Mouse (Mus musculus) kidney, postnatal 14 days (tissue): Measurements from ENCODE around the gene Galk1.
"Not testable (repeated sequence)": the region's sequence is repeated elsewhere in the genome, so short reads cannot be mapped to it uniquely, and the experiment has no call there.

Experiments used
- DNase-seq: peaks from one replicate; pipeline ENCODE4 v3.0.0; 2022; ENCODE audit warnings: mixed read lengths

Gene Galk1

GRCm38 (mm10) chr11:116030088-116030897 is 17.8 kb upstream of the Galk1 start, which contains the start of gene Unk:
Unk (plus strand) TSS chr11:116030322.
- peak; percentile 98 for DNase-seq

DNA sequence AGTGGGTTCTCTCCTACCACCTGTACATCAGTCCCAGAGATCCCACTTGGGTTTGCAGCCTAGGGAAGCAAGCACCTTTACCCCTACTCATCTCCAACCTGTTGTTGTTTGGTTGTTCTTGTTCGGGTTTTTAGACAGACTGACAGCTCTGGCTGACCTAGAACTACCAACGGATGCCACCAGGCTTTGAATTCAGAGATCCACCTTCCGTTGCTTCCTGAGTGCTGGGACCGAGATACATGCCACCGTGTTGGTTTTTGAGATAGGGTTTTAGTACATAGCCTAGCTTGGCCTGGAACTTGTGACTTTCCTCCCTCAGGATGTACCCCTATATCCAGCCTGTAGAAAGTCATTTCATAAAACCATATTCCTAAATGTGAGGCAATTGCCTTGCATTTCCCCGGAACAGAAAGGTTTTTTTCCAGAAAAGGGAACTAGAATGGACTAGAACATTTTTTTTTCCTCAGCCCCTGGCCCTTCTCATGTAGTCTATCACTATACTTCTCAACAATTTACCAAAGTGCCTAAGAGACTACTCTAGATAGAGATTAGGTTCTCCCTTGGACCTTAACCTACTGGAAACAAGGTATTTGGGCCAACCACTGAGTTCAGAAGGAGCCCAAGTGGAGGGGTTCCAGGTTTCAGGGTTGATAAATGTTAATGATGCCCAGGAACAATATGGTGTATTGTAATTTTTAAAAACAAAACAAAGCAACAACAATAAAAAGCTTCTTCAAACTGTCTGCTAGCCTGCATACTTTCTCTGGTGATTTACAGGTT is 16.8 kb upstream of the Galk1 start:
- DNase-seq: no peak

DNA sequence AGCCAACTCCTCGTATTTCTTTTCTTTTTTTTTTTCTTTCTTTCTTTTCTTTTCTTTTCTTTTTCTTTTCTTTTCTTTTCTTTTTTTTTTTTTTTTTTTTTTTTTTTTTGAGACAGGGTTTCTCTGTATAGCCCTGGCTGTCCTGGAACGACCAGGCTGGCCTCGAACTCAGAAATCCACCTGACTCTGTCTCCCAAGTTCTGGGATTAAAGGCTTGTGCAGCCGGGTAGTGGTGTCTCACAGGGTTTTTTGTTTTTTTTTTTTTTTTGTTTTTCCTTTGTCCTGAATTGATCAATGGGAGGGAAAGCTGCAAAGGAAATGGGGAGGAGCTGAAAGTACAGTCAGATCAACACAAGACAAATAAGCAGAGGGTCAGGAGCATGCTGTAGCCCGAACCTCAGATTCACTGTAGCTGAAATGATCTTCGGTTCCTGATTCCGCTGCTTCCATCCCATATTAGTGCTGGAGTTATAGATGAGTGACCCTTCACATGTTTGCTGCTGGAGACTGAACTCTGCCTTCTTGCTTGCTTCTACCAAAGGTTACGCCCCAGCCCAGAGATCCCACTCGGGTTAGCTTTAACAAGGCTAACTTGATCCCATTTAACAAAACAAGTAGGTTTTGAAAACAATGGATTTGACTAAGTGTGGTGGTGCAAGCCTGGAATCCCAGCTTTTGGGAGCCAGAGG is 15.8 kb upstream of the Galk1 start:
- DNase-seq: no peak

DNA sequence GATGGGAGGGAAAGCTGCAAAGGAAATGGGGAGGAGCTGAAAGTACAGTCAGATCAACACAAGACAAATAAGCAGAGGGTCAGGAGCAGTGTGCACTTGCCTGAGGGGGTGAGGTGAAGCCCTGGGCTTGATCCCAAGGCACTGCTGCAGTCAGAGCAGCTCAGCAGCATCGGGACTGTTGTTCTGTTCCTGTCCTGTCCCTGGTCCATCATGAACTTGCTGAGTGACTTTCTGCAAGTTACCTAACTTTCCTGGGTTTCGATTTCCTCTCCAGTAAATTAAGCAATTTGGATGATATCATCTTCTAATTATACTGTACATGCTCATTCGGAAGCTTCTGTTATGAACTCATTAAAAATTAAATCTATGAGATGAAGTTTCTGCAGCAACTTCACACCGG is 15.2 kb upstream of the Galk1 start, which contains the start of gene H3f3b:
TSS of gene H3f3b (minus strand) at position 207 of the 400 bp plus-strand sequence.
- DNase-seq: no peak

DNA sequence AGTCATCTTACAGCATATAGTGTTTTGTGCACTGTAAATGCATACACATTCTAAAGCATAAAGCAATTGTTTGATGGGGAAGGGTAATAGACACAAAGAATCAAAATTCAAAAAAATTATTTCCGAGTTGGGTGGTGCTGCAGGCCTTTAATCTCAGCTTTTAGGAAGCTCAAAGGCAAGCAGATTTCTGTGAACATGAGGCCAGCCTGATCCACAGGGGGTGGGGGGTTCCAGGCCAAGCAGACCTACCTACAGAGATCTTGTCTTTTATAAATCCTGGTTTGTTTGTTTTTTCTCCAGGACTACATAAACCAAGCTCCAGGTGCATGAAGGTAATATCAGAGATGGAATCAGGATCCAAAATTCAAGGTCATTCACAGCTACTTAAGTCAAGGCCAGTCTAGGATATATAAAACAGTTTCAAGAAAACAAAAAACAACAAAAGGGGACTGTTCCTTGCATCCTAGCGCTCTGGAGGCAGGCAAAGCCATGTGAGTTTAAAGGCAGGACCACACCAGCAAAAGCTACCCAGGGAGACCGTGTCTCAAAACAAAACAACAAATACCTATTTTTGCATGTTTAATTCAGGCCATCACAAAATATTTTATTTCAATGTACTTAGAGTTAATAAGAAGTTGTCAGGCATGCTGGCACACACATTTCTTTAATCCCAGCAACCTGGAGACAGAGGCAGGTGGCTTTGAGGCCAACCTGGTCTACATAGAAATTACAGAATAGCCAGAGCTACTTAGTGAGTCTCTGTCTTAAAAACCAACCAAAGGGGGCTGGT is 12.7 kb upstream of the Galk1 start:
- no peak for DNase-seq

GRCm38 (mm10) chr11:116024356-116024808 is 11.9 kb upstream of the Galk1 start:
- DNase-seq: peak; percentile 98

DNA sequence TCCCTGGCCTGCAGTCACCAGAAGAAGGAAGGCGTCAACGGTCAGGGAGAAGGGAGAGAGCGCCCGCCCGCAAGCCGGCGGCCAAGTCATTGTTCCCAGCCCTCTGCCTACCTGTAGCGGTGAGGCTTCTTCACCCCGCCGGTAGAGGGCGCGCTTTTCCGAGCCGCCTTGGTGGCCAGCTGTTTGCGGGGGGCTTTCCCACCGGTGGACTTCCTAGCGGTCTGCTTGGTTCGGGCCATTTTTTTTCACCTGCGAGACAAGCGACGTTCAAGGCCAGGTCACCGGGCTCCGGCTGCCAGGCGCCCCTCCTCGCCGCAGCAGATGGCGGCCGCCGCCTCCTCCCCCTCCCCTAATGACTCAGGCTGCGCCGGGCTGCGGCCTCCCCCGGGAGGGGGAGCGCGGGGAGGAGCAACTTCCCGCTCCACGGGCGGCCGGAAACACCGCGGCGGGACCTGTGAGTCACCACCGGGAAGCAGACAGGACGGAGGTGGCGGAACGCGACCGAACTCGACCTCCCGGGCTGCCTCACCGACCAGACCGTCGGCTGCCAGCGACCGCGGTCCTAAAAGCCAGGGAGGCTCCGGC is 11.3 kb upstream of the Galk1 start:
- peak; percentile 87 for DNase-seq

DNA sequence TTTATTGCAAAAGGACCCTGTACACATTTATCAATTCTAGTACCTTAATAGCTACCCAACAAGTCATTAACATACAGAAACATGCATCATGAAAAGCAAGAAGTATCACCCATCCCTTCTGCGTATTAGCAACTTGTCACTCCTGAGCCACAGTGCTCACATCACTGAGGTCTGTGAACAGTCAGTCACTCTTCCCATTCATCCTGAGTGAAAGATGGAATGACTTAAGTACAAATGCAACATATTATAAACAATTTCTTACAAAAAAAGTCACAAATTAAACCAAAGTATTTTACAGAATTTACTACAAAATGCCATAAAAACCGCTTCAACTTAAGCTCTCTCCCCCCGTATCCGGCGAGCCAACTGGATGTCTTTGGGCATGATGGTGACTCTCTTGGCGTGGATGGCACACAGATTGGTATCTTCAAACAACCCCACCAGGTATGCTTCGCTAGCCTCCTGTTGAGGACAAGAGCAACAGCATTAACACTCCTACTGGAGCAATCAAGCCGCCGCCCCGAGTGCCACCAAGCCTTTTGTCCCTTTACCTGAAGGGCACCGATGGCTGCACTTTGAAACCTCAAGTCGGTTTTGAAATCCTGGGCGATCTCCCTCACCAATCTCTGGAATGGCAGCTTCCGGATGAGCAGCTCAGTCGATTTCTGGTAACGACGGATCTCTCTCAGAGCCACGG is 10.7 kb upstream of the Galk1 start:
- not testable (repeated sequence) for DNase-seq

GRCm38 (mm10) chr11:116022256-116022780 is 9.8 kb upstream of the Galk1 start:
- DNase-seq: no peak

- no peak for DNase-seq
These were observed 9.1 kb upstream of the Galk1 start for GRCm38 (mm10) chr11:116021328-116022220.

DNA sequence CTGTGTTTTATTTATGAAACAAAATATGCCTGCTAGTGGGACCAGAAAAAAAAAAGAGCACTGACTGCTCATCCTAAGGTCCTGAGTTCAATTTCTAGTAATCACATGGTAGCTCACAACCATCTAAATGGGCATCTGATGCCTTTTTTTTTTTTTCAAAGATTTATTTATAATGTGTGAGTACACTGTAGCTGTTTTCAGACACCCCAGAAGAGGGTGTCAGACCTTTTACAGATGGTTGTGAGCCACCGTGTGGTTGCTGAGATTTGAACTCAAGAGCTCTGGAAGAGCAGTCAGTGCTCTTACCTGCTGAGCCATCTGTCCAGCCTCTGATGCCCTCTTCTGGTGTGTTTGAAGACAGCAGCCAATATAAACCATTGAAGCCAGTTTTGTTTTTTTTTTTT is 8.0 kb upstream of the Galk1 start:
- no peak for DNase-seq

DNA sequence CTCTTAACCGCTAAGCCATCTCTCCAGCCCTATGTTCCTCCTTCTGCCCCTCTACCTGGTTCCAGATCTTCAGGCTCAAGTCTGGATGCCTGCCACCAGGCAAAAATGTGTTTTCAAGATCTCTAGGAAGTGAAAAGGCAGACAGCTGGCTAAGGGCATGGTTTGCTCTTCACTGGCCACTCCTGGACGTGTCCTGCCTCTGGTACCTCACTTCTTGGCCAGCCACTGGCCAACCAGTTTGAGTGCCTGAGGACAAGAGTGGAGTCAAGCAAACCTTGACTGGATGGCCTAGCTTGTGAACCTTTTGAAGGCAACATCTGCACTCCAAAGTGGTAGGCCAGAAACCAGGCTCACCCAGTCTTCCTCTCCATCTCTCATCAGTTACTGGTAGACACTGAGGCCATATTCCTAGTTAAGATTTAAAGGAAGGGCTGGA is 7.5 kb upstream of the Galk1 start:
- no peak for DNase-seq

GRCm38 (mm10) chr11:116019360-116019791 is 6.9 kb upstream of the Galk1 start:
- DNase-seq: no peak

- not testable (repeated sequence) for DNase-seq
These were observed 6.3 kb upstream of the Galk1 start for GRCm38 (mm10) chr11:116018867-116019266.

- DNase-seq: peak; percentile 57
These were observed 5.6 kb upstream of the Galk1 start for GRCm38 (mm10) chr11:116018106-116018505.

GRCm38 (mm10) chr11:116014821-116015220 is 2.3 kb upstream of the Galk1 start:
- DNase-seq: no peak

DNA sequence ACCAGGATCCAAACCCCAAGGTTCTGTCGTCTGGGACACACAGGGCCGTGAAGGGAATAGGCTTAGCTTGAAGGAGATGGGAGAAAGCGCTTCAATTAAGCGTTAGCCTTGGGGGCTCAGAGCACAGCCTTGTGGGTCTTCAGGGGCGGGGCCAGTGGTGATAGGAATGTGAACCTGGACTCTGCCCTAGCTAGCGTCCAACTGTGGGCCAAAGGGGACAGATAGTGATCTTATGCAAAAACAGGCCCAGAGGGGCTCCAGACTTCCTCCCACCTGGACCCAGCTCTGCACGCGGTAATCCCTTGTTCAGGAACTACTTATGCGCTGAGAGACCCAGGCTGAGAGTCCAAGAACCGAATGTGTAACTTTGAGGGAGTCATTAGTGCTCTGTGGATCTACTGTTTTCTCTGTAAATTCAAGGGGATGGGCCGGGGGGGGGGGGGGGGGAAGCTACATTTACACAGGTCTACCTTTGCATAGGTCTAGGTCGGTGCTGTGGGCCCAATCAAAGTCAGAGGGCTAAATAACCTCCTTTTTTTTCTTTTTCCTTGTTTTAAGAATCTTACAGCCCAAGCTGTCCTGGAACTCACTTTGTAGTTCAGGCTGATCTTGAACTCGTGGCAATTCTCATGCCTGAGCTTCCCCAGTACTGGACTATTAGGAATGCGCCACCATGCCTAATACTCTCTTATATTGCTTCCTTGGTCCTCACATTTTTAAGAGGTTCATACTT is 824 bp downstream of the Galk1 start:
- no peak for DNase-seq

DNA sequence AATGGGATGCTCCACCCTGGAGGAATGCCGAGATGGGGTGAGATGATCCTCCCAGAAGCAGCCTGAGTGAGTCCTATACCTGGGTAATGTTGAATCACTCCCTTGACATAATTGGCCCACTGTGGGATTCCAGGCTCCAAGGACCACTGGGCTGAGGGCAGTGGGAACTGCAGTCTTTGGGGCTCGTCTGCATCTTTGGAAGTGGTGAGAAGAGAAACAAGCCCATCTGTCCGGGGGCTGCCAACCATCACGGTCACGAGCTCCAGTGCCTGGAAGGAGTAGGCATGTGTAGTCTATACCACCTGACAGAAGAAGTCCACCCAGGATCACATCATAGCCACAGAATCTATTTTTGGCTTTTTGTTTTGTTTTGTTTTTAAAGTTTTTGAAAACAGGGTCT is 1.6 kb downstream of the Galk1 start:
- DNase-seq: no peak

DNA sequence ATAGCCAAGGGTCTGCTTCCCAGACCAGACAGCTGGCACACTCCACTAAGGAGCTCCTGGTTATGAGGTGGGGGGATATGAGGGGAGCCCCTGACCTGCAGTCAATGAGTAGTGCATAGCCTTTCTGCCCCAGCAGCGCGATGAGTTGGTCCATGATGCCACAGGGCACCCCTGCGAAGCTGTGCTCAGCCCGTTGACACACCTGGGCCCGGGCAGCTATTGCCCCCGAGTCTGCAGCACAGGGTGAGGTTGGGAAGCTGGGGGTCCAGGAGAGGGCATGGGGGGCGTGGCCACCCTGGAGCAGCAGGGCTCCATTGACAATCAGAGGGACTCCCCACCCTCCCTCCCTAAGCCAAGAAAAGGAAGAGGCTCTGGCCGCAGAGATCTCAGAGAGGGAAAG is 2.4 kb downstream of the Galk1 start:
- no peak for DNase-seq
